Mouse (Mus musculus): ENCODE results near the gene Ttn. TPM values are rescaled to one million over a fixed set of nuclear protein-coding genes. Genes with fewer than 3 reads are reported as not detected.

Ttn gene
- total RNA-seq, 2 experiments from 2014 or later: 2,867 to 3,123 TPM

DNA sequence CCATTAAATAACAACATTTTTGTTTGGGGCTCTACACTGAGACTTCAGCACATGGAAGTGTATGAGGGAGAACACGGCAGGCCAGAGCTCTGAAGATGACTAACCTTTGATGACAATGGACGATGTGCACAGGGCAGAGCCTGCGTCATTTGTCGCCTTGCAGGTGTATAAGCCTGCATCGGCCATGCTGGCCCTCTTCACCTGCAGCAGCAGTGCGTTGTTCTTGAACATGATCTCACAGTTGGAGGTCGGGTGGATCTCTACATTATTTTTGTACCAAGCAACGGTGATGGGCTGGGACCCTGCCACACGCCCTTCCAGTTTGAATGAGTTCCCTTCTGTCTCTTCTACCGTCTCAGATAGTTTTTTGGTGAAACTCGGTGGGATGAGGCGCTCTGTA lies 106.8 kb downstream of the Ttn start:
- DNase-seq (ENCODE audit: low spot score): no peak
- intact Hi-C loops (cut with DNase I): no loop called here

GRCm38 (mm10) chr2:76866928-76867327 lies 115.4 kb downstream of the Ttn start:
- intact Hi-C loops (cut with DNase I): no loop called here
- DNase-seq (ENCODE audit: low spot score): no peak

- intact Hi-C loops (cut with DNase I): no loop called here
- no peak for DNase-seq (ENCODE audit: low spot score)
These were observed 116.8 kb downstream of the Ttn start for GRCm38 (mm10) chr2:76865497-76865896.

DNA sequence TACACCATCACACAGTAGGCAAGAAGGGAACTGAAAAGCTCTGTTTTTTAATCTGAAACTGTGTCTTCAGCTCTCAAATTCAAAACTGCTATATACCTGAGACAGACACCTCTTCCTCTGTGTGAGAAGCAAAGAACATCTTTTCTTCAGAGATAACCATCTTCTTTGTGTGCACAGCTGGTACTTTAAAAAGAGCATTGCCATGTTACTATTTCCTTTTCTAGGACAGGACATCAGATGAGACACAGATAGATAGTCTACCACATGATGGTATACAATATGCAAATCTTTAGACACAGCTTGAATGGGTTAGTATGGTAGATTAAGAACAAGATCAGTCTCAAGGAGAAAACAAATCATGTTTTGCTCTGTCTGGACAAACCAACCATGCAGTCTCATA lies 121.0 kb downstream of the Ttn start:
- intact Hi-C loops (cut with DNase I): no loop called here
- DNase-seq (ENCODE audit: low spot score): no peak

- intact Hi-C loops (cut with DNase I): no loop called here
- DNase-seq (ENCODE audit: low spot score): no peak
These were observed 132.3 kb downstream of the Ttn start for GRCm38 (mm10) chr2:76850066-76850465.

GRCm38 (mm10) chr2:76843162-76843561 lies 139.2 kb downstream of the Ttn start:
- intact Hi-C loops (cut with DNase I): no loop called here

GRCm38 (mm10) chr2:76820472-76820871 lies 161.9 kb downstream of the Ttn start:
- no peak for DNase-seq (ENCODE audit: low spot score)
- intact Hi-C loops (cut with DNase I): no loop called here

More at GRCm38 (mm10) chr2:76843162-76843561, 139.2 kb downstream of the Ttn start:
- no peak for DNase-seq (ENCODE audit: low spot score)

- intact Hi-C loops (cut with DNase I): no loop called here
- DNase-seq (ENCODE audit: low spot score): no peak
These were observed 164.6 kb downstream of the Ttn start for GRCm38 (mm10) chr2:76817796-76818195.

DNA sequence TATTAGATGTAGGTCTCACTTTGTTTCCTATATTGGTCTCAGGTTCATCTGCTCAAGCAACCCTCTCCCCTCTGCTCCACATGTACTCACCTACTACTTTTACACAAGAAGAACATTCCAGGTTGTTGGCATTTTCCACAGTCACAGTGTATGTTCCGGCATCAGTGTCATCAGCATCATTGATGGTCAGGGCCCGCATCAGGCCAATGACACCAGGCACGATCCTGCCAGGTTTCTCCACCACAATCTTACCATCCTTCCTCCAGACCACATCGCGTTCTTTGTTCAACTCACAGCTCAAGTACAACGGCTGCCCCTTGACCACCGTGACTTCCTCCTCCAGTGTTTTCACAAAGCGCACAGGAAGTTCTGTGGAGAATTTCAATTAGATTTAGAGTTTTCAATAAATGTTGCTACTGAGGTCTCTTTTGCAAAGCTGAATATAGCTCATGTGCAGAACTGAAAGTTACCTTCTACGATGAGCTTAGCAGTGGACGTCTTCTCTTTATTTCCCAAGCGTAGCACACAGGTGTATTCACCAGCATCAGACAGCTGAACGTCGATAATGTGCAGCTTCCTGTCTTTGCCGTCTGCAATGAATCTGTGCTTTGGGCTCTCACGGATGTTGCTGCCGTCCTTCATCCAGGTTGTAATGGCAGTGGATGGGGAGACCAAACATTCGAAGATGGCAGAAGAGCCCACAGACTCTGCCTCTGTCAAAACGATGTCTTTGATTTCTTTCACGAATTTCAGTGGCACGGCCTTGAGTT lies 168.1 kb downstream of the Ttn start:
- intact Hi-C loops (cut with DNase I): no loop called here
- DNase-seq (ENCODE audit: low spot score): no peak

DNA sequence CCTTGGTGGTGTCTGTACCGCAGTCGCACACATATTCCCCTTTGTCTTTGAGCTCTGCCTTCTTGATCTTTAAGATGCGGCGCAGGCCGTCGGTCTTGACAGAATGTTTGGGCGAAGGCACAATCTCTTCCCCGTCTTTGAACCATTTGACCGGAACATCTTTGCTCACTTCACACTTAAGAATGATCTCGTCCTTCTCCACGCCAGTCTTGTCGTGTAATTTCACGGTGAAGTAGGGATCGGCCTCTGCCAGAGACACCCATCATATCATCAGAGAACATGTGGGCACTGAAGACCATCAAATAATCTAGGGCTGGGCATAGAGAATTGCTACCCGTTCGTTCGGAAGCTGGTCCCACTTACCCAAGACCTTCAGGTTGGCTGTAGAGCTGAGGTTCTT lies 171.2 kb downstream of the Ttn start:
- intact Hi-C loops (cut with DNase I): no loop called here
- DNase-seq (ENCODE audit: low spot score): no peak

GRCm38 (mm10) chr2:76808334-76808733 lies 174.0 kb downstream of the Ttn start:
- no peak for DNase-seq (ENCODE audit: low spot score)
- intact Hi-C loops (cut with DNase I): no loop called here

DNA sequence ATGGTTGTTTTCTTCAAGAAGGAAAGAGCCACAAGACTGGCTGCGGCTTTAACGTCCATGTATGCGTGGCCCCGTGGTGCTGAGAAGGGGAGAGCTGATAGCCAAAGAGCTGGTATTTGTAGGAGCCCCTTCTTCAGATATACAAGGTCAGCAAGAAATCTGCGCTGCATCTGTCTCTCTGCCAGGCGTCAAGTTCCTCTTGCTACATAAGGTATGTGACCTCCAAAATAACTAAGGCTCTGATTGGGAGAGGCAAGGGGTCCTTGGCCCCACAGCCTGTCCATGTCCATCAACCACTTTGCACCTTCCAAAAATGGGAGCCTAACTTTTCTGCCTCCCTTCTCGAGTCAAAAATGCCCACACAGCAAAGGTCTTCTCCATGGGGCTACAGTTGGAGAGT lies 175.1 kb downstream of the Ttn start:
- DNase-seq (ENCODE audit: low spot score): peak; percentile 6
- intact Hi-C loops (cut with DNase I): no loop called here

DNA sequence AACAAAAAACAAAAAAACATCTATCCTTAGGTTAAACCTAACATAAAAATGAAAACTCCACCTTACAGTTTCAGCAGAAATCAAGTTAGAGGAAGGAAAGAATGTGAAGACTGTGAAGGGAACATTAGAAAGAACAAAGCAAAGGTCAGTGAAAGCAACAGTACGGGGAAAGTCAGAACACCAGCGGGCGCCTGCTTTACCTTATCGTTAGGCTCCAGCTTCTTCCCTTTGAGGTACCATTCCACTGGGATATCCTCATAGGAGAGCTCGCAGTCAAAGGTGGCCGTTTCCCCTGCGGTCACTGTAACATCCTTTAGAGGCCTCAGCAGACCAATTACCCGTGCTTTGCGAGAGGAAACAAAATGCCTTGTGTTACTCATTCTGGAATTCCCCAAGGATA lies 175.5 kb downstream of the Ttn start:
- intact Hi-C loops (cut with DNase I): no loop called here
- DNase-seq (ENCODE audit: low spot score): no peak

- DNase-seq (ENCODE audit: low spot score): no peak
- intact Hi-C loops (cut with DNase I): no loop called here
These were observed 176.0 kb downstream of the Ttn start for GRCm38 (mm10) chr2:76806376-76806775.

- intact Hi-C loops (cut with DNase I): no loop called here
These were observed 177.0 kb downstream of the Ttn start for GRCm38 (mm10) chr2:76805191-76805892.

GRCm38 (mm10) chr2:76784171-76784570 lies 198.2 kb downstream of the Ttn start:
- no peak for DNase-seq (ENCODE audit: low spot score)
- intact Hi-C loops (cut with DNase I): no loop called here

More at GRCm38 (mm10) chr2:76805191-76805892, 177.0 kb downstream of the Ttn start:
- no peak for DNase-seq (ENCODE audit: low spot score)

DNA sequence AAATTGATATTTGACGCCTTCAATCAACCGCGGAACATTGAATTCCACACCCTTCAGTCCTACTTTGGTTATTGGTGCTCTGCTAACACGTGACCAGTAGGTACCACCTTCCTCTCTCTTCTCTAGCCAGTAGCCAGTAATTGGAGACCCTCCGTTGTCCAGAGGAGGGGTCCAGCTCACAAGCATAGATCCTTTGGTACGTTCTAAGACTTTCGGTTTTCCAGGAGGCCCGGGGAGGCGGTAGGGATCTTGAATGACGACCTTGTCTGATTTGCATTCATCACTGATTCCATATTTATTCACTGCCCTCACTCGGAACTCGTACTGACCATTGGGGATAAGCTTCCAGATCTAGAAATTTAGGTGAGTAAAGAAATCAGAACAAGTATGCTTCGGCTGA lies 201.6 kb downstream of the Ttn start:
- DNase-seq (ENCODE audit: low spot score): no peak
- intact Hi-C loops (cut with DNase I): no loop called here

GRCm38 (mm10) chr2:76769831-76770230 lies 212.5 kb downstream of the Ttn start:
- intact Hi-C loops (cut with DNase I): no loop called here
- no peak for DNase-seq (ENCODE audit: low spot score)

- intact Hi-C loops (cut with DNase I): no loop called here
- no peak for DNase-seq (ENCODE audit: low spot score)
These were observed 215.1 kb downstream of the Ttn start for GRCm38 (mm10) chr2:76767231-76767630.

GRCm38 (mm10) chr2:76764526-76764925 lies 217.8 kb downstream of the Ttn start:
- intact Hi-C loops (cut with DNase I): no loop called here
- no peak for DNase-seq (ENCODE audit: low spot score)

- DNase-seq (ENCODE audit: low spot score): no peak
- intact Hi-C loops (cut with DNase I): no loop called here
These were observed 220.2 kb downstream of the Ttn start for GRCm38 (mm10) chr2:76762154-76762553.

GRCm38 (mm10) chr2:76756461-76756860 lies 225.9 kb downstream of the Ttn start:
- intact Hi-C loops (cut with DNase I): no loop called here
- DNase-seq (ENCODE audit: low spot score): no peak
